Mouse (Mus musculus) kidney, adult 2 months (tissue): ENCODE measurements around the gene Cemip.

Experiments
- CTCF ChIP-seq: fragments of 200-500 bp; conservative IDR thresholded peaks from 2 replicates; pipeline ENCODE4 v1.5.1; 2011; ENCODE audit warnings: low read depth, mild to moderate bottlenecking, control low read depth, low read length, moderate library complexity, mixed read lengths; ENCODE audit not compliant: insufficient read depth, insufficient read length
- POLR2A ChIP-seq: fragments of 200-500 bp; IDR thresholded peaks from one replicate; pipeline ENCODE4 v1.6.1; 2011; ENCODE audit warnings: low read depth, low read length, control low read depth

- TF ChIP-seq POLR2A (no peak), CTCF (no peak)
Measured at GRCm38 (mm10) chr7:84114775-84115174, 28.5 kb upstream of the Cemip start.
